ENCODE assay signal across 8 mouse cellular contexts in genomic region chr4:47050167-47050566, GRCm38 (mm10). TPM values are rescaled to one million over a fixed set of nuclear protein-coding genes. Genes with fewer than 3 reads are reported as not detected.
A peak's percentile ranks its signal among the peaks of the same experiment; 100 is the strongest.
DNase-seq lines count a peak whose midpoint lies in the region; ATAC-seq and TF ChIP-seq lines count a peak whose summit lies in the region.

No protein-coding gene starts in this region.

- ATAC-seq in granulocyte monocyte progenitor cell, adult 5-6 weeks (replicated peaks; ENCODE audit: poor library complexity, severe bottlenecking), result peak; percentile 85
- 0 out of 2 replicates have a peak, but pooled peaks have one; percentile 24 for ATAC-seq in midbrain, postnatal 0 days (ENCODE audit: low FRiP score)

- H3K9ac ChIP-seq in midbrain, postnatal 0 days (replicated peaks; ENCODE audit: low read length, poor library complexity, severe bottlenecking), result no peak overlapping the region

- 0% methylated on average over 1 of the region's 1 CpGs for WGBS in embryonic facial prominence, embryonic 10.5 days
- whole genome bisulfite sequencing in limb, embryonic 10.5 days, result 0% methylated on average over 1 of the region's 1 CpGs
- 0% methylated on average over 1 of the region's 1 CpGs for WGBS in midbrain, postnatal 0 days

- peaks cover 31% of the 10 kb centered on the region for H3K4me1 ChIP-seq in embryonic facial prominence, embryonic 10.5 days
- H3K4me1 ChIP-seq in limb, embryonic 10.5 days, result peaks cover 27% of the 10 kb centered on the region
- H3K4me1 ChIP-seq in midbrain, postnatal 0 days (ENCODE audit: insufficient read depth, low read length), result peaks cover 2% of the 10 kb centered on the region; the same call in 1 of the 2 replicates

- no peaks in the 10 kb centered on the region for H3K36me3 ChIP-seq in embryonic facial prominence, embryonic 10.5 days (replicated peaks)
- H3K36me3 ChIP-seq in limb, embryonic 10.5 days, result no peaks in the 10 kb centered on the region
- H3K36me3 ChIP-seq in midbrain, postnatal 0 days (ENCODE audit: insufficient read depth, low read length), result 0 out of 2 replicates have a peak, but pooled peaks cover 1% of the 10 kb centered on the region

- peak overlapping the region; percentile 73 for H3K27ac ChIP-seq in embryonic facial prominence, embryonic 10.5 days (replicated peaks)
- peak overlapping the region; percentile 73 for H3K27ac ChIP-seq in limb, embryonic 10.5 days
- 0 out of 2 replicates have a peak overlapping the region, but pooled peaks have one; percentile 3 for H3K27ac ChIP-seq in midbrain, postnatal 0 days (ENCODE audit: low read depth, low read length)

- peak; percentile 97 for TF ChIP-seq CTCF in midbrain, postnatal 0 days (IDR thresholded peaks at IDR 0.05)

- H3K27me3 ChIP-seq in embryonic facial prominence, embryonic 10.5 days (replicated peaks; ENCODE audit: low read depth, poor library complexity, severe bottlenecking), result peaks cover 39% of the 10 kb centered on the region
- H3K27me3 ChIP-seq in limb, embryonic 10.5 days (ENCODE audit: low read depth, poor library complexity, severe bottlenecking), result peaks cover 34% of the 10 kb centered on the region
- no peaks in the 10 kb centered on the region for H3K27me3 ChIP-seq in midbrain, postnatal 0 days (ENCODE audit: insufficient read depth, low read length)

- H3K4me3 ChIP-seq in embryonic facial prominence, embryonic 10.5 days, result no peak overlapping the region; the same call in 1 of the 2 replicates
- H3K4me3 ChIP-seq in limb, embryonic 10.5 days, result 0 out of 2 replicates have a peak overlapping the region, but pooled peaks have one; percentile 17
- H3K4me3 ChIP-seq in midbrain, postnatal 0 days (ENCODE audit: low read depth, low read length), result no peak overlapping the region

- H3K4me2 ChIP-seq in midbrain, postnatal 0 days (ENCODE audit: low read depth, low read length, poor library complexity, severe bottlenecking), result no peak overlapping the region

- H3K9me3 ChIP-seq in embryonic facial prominence, embryonic 10.5 days, result no peaks in the 10 kb centered on the region
- H3K9me3 ChIP-seq in limb, embryonic 10.5 days (replicated peaks), result no peaks in the 10 kb centered on the region
- no peaks in the 10 kb centered on the region for H3K9me3 ChIP-seq in midbrain, postnatal 0 days (ENCODE audit: low read length)

- DNase-seq in 3134 (ENCODE audit: extremely low read depth, insufficient read length, low spot score), result peak; percentile 50
- peak; percentile 94 for DNase-seq in adrenal gland, postnatal 10 days
- peak; percentile 89 for DNase-seq in embryonic facial prominence, embryonic 10.5 days (ENCODE audit: low spot score)
- peak; percentile 95 for DNase-seq in kidney, adult 18-20 months
- peak; percentile 94 for DNase-seq in limb, embryonic 10.5 days (ENCODE audit: low spot score)
- DNase-seq in midbrain, postnatal 0 days (ENCODE audit: low spot score), result peak; percentile 70
- peak; percentile 77 to 85 for DNase-seq in spleen, postnatal 10 days (ENCODE audit: low spot score in 2 of 2)

RNA-seq across cellular contexts. Expression of gene Anks6, which starts 7.1 kb away (rescaled TPM):
- total RNA-seq in adrenal gland, postnatal 10 days (2021), result 1 to 10 TPM; 3.6 to 6.4 TPM
- 4.3 and 4.8 TPM in 2 replicates for polyA plus RNA-seq in embryonic facial prominence, embryonic 10.5 days (2016; fragmentation: Nextera tagmentation; extraction: Ambion mirVana)
- not detected in 2 replicates for total RNA-seq in granulocyte monocyte progenitor cell, adult 5-6 weeks (2014; fragmentation: Nextera tagmentation)
- not detected in 2 replicates for total RNA-seq in granulocyte monocyte progenitor cell, adult 5-6 weeks (2017)
- 3.2 and 4.4 TPM in 2 replicates for polyA plus RNA-seq in limb, embryonic 10.5 days (2016; fragmentation: Nextera tagmentation; extraction: Ambion mirVana)
- total RNA-seq in midbrain, postnatal 0 days (2014; rRNA removed), result 10.1 and 17.9 TPM in 2 replicates
- 3.0 and 3.3 TPM in 2 replicates for polyA plus RNA-seq in midbrain, postnatal 0 days (2015; fragmentation: Nextera tagmentation; extraction: Ambion mirVana)

RNA-seq across cellular contexts. Expression of gene Galnt12, which starts 41.5 kb away (rescaled TPM):
- 1 to 10 TPM; 1.1 to 2.2 TPM for total RNA-seq in adrenal gland, postnatal 10 days (2021)
- polyA plus RNA-seq in embryonic facial prominence, embryonic 10.5 days (2016; fragmentation: Nextera tagmentation; extraction: Ambion mirVana), result 3.1 and 3.4 TPM in 2 replicates
- total RNA-seq in granulocyte monocyte progenitor cell, adult 5-6 weeks (2014; fragmentation: Nextera tagmentation), result 1.7 TPM in 1 of 2 replicates, not detected in the other
- 0.82 and 0.98 TPM in 2 replicates for total RNA-seq in granulocyte monocyte progenitor cell, adult 5-6 weeks (2017)
- 2.2 and 2.9 TPM in 2 replicates for polyA plus RNA-seq in limb, embryonic 10.5 days (2016; fragmentation: Nextera tagmentation; extraction: Ambion mirVana)
- 0.82 and 2.0 TPM in 2 replicates for total RNA-seq in midbrain, postnatal 0 days (2014; rRNA removed)
- polyA plus RNA-seq in midbrain, postnatal 0 days (2015; fragmentation: Nextera tagmentation; extraction: Ambion mirVana), result 1.1 and 1.6 TPM in 2 replicates

RNA-seq across cellular contexts. Expression of gene Gabbr2, which starts 58.5 kb away (rescaled TPM):
- 1 to 10 TPM; 1.6 to 1.7 TPM for total RNA-seq in adrenal gland, postnatal 10 days (2021)
- polyA plus RNA-seq in embryonic facial prominence, embryonic 10.5 days (2016; fragmentation: Nextera tagmentation; extraction: Ambion mirVana), result 0.15 and 0.30 TPM in 2 replicates
- not detected in 2 replicates for total RNA-seq in granulocyte monocyte progenitor cell, adult 5-6 weeks (2014; fragmentation: Nextera tagmentation)
- not detected in 2 replicates for total RNA-seq in granulocyte monocyte progenitor cell, adult 5-6 weeks (2017)
- 0.04 and 0.10 TPM in 2 replicates for polyA plus RNA-seq in limb, embryonic 10.5 days (2016; fragmentation: Nextera tagmentation; extraction: Ambion mirVana)
- total RNA-seq in midbrain, postnatal 0 days (2014; rRNA removed), result 118 and 123 TPM in 2 replicates
- polyA plus RNA-seq in midbrain, postnatal 0 days (2015; fragmentation: Nextera tagmentation; extraction: Ambion mirVana), result 17.8 and 20.5 TPM in 2 replicates

Comparison
In these comparisons a context has a peak if more than half of its experiments do, and no peak if none do; other contexts are left out.
1. H3K27ac ChIP-seq: peak in every context shown above with its lines; median percentile 73 in embryonic facial prominence, embryonic 10.5 days; 73 in limb, embryonic 10.5 days; 3 in midbrain, postnatal 0 days.
2. RNA of gene Anks6, which starts 7.1 kb away (total RNA-seq): 10.1 to 17.9 TPM in midbrain, postnatal 0 days and 3.6 to 6.4 TPM in adrenal gland, postnatal 10 days; not detected in granulocyte monocyte progenitor cell, adult 5-6 weeks; every median in the first group is over 4 times any median in the second.
3. RNA of gene Gabbr2, which starts 58.5 kb away (total RNA-seq): 118 to 123 TPM in midbrain, postnatal 0 days; 1.6 to 1.7 TPM in adrenal gland, postnatal 10 days and not detected in granulocyte monocyte progenitor cell, adult 5-6 weeks; every median in the first group is over 10 times any median in the second.
4. Peak in every context shown above with its lines, with median percentiles within 50 percentile points of each other: DNase-seq.